Mouse (Mus musculus) kidney, adult 2 months (tissue): ENCODE measurements around the gene Ppp1r1b.

Experiments
- CTCF ChIP-seq: fragments of 200-500 bp; conservative IDR thresholded peaks from 2 replicates; pipeline ENCODE4 v1.5.1; 2011; ENCODE audit warnings: low read depth, mild to moderate bottlenecking, control low read depth, low read length, moderate library complexity, mixed read lengths; ENCODE audit not compliant: insufficient read depth, insufficient read length
- POLR2A ChIP-seq: fragments of 200-500 bp; IDR thresholded peaks from one replicate; pipeline ENCODE4 v1.6.1; 2011; ENCODE audit warnings: low read depth, low read length, control low read depth

GRCm38 (mm10) chr11:98325191-98325820 lies 22.9 kb upstream of the Ppp1r1b start:
- no peak for TF ChIP-seq CTCF
- no peak for TF ChIP-seq POLR2A
